Mouse (Mus musculus): ENCODE measurements around the gene Asap2. TPM values are rescaled to one million over a fixed set of nuclear protein-coding genes. Genes with fewer than 3 reads are reported as not detected.

The Asap2 gene
- total and polyA plus RNA-seq, 3 experiments, result 0.46 to 1.9 TPM; not detected in 1

DNA sequence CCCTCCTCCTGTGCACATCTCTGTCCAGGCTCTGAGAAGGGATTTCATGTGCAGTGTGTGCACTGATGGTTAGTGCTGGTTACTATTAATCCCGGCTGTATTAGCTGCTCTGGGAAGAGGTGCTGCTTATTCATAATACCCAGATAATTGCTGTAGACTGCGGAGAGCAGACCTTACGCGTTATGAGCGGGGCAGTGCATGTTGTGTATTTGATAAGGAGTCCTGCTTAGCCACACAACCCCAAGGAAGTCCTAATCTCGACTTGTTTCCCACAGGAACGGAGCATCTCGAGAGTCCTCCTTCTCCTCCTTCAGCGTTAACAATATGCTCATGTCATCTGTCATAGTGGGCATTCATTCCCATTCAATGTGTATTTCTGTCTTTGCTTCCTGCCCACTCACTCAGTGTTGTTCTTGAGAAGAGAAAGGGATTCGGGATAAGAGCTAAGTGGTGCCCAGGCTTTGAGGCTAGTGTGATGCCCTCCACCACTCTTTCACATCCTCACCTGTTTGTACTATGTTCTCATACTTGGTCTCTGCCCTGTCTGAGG lies 140.1 kb downstream of the Asap2 start:
- H3K36me3 ChIP-seq (ENCODE audit: control insufficient read depth in 1 of 2, insufficient read depth in 2 of 2, low read length in 2 of 2), result no peaks in the 10 kb centered on the region
- no peak overlapping the region for H3K4me3 ChIP-seq (ENCODE audit: control insufficient read depth in 1 of 2, insufficient read depth in 1 of 2, low read depth in 2 of 2, low read length in 2 of 2)
- TF ChIP-seq EP300 (IDR thresholded peaks at IDR 0.05; ENCODE audit: low read depth in 1 of 2, low read length in 2 of 2), result 0 out of 4 replicates have a peak, but pooled peaks of 1 of the 2 experiments have one; percentile 14
- peak; percentile 62 for TF ChIP-seq TAL1 (IDR thresholded peaks at IDR 0.05; ENCODE audit: low read length)
- TF ChIP-seq SMC3 (IDR thresholded peaks at IDR 0.05; ENCODE audit: low read depth, low read length), result no peak
- TF ChIP-seq MYC (IDR thresholded peaks at IDR 0.05; ENCODE audit: low read depth, low read length), result no peak
- TF ChIP-seq CHD2 (IDR thresholded peaks at IDR 0.05; ENCODE audit: low read length), result no peak
- TF ChIP-seq ELF1 (IDR thresholded peaks at IDR 0.05; ENCODE audit: low read depth, low read length), result no peak
- TF ChIP-seq POLR2A (IDR thresholded peaks at IDR 0.05; ENCODE audit: control insufficient read depth in 1 of 2, insufficient read depth in 1 of 2, low read depth in 1 of 2, low read length in 2 of 2, poor library complexity in 1 of 2), result no peak
- H3K4me1 ChIP-seq (ENCODE audit: control insufficient read depth in 1 of 2, insufficient read depth in 2 of 2, low read length in 2 of 2), result no peaks in the 10 kb centered on the region; a peak in 1 of 4 replicates
- H3K9ac ChIP-seq (ENCODE audit: control insufficient read depth, low read depth, low read length, poor library complexity, severe bottlenecking), result no peak overlapping the region
- no peak overlapping the region for H3K27ac ChIP-seq (ENCODE audit: control insufficient read depth, low read depth, low read length)
- no peaks in the 10 kb centered on the region for H3K9me3 ChIP-seq (replicated peaks; ENCODE audit: insufficient read depth, low read length)
- H3K27me3 ChIP-seq (ENCODE audit: control insufficient read depth in 1 of 2, insufficient read depth in 2 of 2, low read length in 2 of 2), result no peaks in the 10 kb centered on the region
- DNase-seq (ENCODE audit: low read depth, low spot score), result peak; percentile 41
- no peaks in the 10 kb centered on the region for H3K79me2 ChIP-seq (ENCODE audit: control insufficient read depth, insufficient read depth, low read length, poor library complexity)

DNA sequence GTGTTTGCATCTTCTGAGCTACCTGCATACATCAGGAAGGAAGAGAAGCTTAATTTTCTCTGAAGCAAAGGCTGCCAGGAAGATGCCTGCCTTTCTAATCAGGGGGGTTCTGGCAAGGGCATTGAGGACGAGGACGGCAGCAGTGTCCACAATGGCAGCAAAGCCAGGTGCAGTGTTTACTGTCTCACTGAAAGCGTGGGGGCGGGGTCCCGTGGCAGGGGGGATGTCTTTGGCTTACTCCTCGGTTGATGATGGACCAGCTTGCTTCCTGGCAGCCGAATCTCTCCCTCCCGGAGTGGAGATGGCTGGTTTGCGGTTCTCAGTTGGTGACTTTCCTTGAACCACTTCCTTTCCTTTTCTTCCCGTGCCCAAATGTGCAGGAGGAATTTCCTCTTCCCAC lies 142.3 kb downstream of the Asap2 start:
- no peak for DNase-seq (ENCODE audit: low read depth, low spot score)
- no peaks in the 10 kb centered on the region for H3K79me2 ChIP-seq (ENCODE audit: control insufficient read depth, insufficient read depth, low read length, poor library complexity)
- H3K4me1 ChIP-seq (ENCODE audit: control insufficient read depth in 1 of 2, insufficient read depth in 2 of 2, low read length in 2 of 2), result peaks cover 0 to 9% of the 10 kb centered on the region in 2 experiments; a peak in 2 of 4 replicates
- H3K27ac ChIP-seq (ENCODE audit: control insufficient read depth, low read depth, low read length), result no peak overlapping the region
- H3K9ac ChIP-seq (ENCODE audit: control insufficient read depth, low read depth, low read length, poor library complexity, severe bottlenecking), result no peak overlapping the region
- H3K4me3 ChIP-seq (ENCODE audit: control insufficient read depth in 1 of 2, insufficient read depth in 1 of 2, low read depth in 2 of 2, low read length in 2 of 2), result no peak overlapping the region
- H3K36me3 ChIP-seq (ENCODE audit: control insufficient read depth in 1 of 2, insufficient read depth in 2 of 2, low read length in 2 of 2), result no peaks in the 10 kb centered on the region
- H3K9me3 ChIP-seq (replicated peaks; ENCODE audit: insufficient read depth, low read length), result no peaks in the 10 kb centered on the region
- TF ChIP-seq JUND (IDR thresholded peaks at IDR 0.05; ENCODE audit: low read depth, low read length), result no peak
- no peak for TF ChIP-seq SMC3 (IDR thresholded peaks at IDR 0.05; ENCODE audit: low read depth, low read length)
- TF ChIP-seq USF2 (IDR thresholded peaks at IDR 0.05; ENCODE audit: borderline replicate concordance in 1 of 2, insufficient read depth in 1 of 2, low read depth in 1 of 2, low read length in 2 of 2), result no peak
- no peaks in the 10 kb centered on the region for H3K27me3 ChIP-seq (ENCODE audit: control insufficient read depth in 1 of 2, insufficient read depth in 2 of 2, low read length in 2 of 2)

DNA sequence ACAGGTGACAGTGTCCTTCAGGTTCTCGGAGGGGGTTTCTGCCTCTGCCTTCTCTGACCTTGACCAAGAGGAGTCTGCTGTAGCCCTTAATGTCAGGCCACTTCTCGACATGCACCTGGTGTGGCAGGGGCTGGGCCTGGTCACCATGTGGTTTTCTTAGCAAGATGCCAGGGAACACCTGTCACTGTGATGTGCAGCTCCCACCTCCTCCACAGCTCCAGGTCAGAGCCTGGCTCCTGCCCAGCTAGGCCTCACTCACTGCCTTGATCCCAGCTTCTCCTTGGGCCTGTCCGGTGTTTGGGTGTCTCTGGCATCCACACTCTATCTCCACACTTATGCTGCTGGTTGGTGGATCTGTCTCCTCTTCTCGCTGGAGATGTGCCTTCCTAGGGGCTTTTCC lies 142.8 kb downstream of the Asap2 start:
- no peaks in the 10 kb centered on the region for H3K36me3 ChIP-seq (ENCODE audit: control insufficient read depth in 1 of 2, insufficient read depth in 2 of 2, low read length in 2 of 2)
- no peak overlapping the region for H3K9ac ChIP-seq (ENCODE audit: control insufficient read depth, low read depth, low read length, poor library complexity, severe bottlenecking)
- no peak overlapping the region for H3K4me3 ChIP-seq (ENCODE audit: control insufficient read depth in 1 of 2, insufficient read depth in 1 of 2, low read depth in 2 of 2, low read length in 2 of 2)
- no peaks in the 10 kb centered on the region for H3K27me3 ChIP-seq (ENCODE audit: control insufficient read depth in 1 of 2, insufficient read depth in 2 of 2, low read length in 2 of 2)
- H3K79me2 ChIP-seq (ENCODE audit: control insufficient read depth, insufficient read depth, low read length, poor library complexity), result no peaks in the 10 kb centered on the region
- no peak for DNase-seq (ENCODE audit: low read depth, low spot score)
- H3K9me3 ChIP-seq (replicated peaks; ENCODE audit: insufficient read depth, low read length), result no peaks in the 10 kb centered on the region
- H3K4me1 ChIP-seq (ENCODE audit: control insufficient read depth in 1 of 2, insufficient read depth in 2 of 2, low read length in 2 of 2), result peaks cover 0 to 9% of the 10 kb centered on the region in 2 experiments; a peak in 2 of 4 replicates
- TF ChIP-seq HCFC1 (IDR thresholded peaks at IDR 0.05; ENCODE audit: low read depth, low read length) (no peak), KAT2A (conservative IDR thresholded peaks at IDR 0.05; ENCODE audit: low read depth, low read length) (no peak), EP300 (IDR thresholded peaks at IDR 0.05; ENCODE audit: low read depth in 1 of 2, low read length in 2 of 2) (no peak), ZKSCAN1 (IDR thresholded peaks at IDR 0.05; ENCODE audit: low read depth, low read length) (no peak), ZMIZ1 (IDR thresholded peaks at IDR 0.05; ENCODE audit: low read depth, low read length) (no peak), SMC3 (IDR thresholded peaks at IDR 0.05; ENCODE audit: low read depth, low read length) (no peak)
- H3K27ac ChIP-seq (ENCODE audit: control insufficient read depth, low read depth, low read length), result no peak overlapping the region

Measured in MEL (cell line).